Mouse (Mus musculus): ENCODE results near the gene Fmn2.

Gene Fmn2

GRCm38 (mm10) chr1:174665116-174665515, 163.5 kb downstream of the Fmn2 start:
- no peak for DNase-seq (ENCODE audit: low spot score)

- no peak for DNase-seq (ENCODE audit: low spot score)
Measured at GRCm38 (mm10) chr1:174669132-174669531, 167.5 kb downstream of the Fmn2 start.

- no peak for DNase-seq (ENCODE audit: low spot score)
Measured at GRCm38 (mm10) chr1:174670846-174671245, 169.2 kb downstream of the Fmn2 start.

GRCm38 (mm10) chr1:174674586-174674985, 173.0 kb downstream of the Fmn2 start:
- no peak for DNase-seq (ENCODE audit: low spot score)

- DNase-seq (ENCODE audit: low spot score), result no peak
Measured at GRCm38 (mm10) chr1:174675316-174675715, 173.7 kb downstream of the Fmn2 start.

- DNase-seq (ENCODE audit: low spot score), result no peak
Measured at GRCm38 (mm10) chr1:174676187-174676586, 174.6 kb downstream of the Fmn2 start.

- no peak for DNase-seq (ENCODE audit: low spot score)
Measured at GRCm38 (mm10) chr1:174677211-174677610, 175.6 kb downstream of the Fmn2 start.

GRCm38 (mm10) chr1:174689301-174689700, 187.7 kb downstream of the Fmn2 start:
- DNase-seq (ENCODE audit: low spot score), result no peak

- no peak for DNase-seq (ENCODE audit: low spot score)
Measured at GRCm38 (mm10) chr1:174700871-174701270, 199.2 kb downstream of the Fmn2 start.

- DNase-seq (ENCODE audit: low spot score), result no peak
Measured at GRCm38 (mm10) chr1:174701835-174702234, 200.2 kb downstream of the Fmn2 start.

GRCm38 (mm10) chr1:174703909-174704308, 202.3 kb downstream of the Fmn2 start:
- DNase-seq (ENCODE audit: low spot score), result no peak

GRCm38 (mm10) chr1:174719729-174720458, 218.3 kb downstream of the Fmn2 start:
- no peak for DNase-seq (ENCODE audit: low spot score)

GRCm38 (mm10) chr1:174728771-174729170, 227.1 kb downstream of the Fmn2 start:
- DNase-seq (ENCODE audit: low spot score), result no peak

- no peak for DNase-seq (ENCODE audit: low spot score)
Measured at GRCm38 (mm10) chr1:174732715-174733114, 231.1 kb downstream of the Fmn2 start.

GRCm38 (mm10) chr1:174738958-174739357, 237.3 kb downstream of the Fmn2 start:
- no peak for DNase-seq (ENCODE audit: low spot score)

GRCm38 (mm10) chr1:174742667-174743066, 241.0 kb downstream of the Fmn2 start:
- no peak for DNase-seq (ENCODE audit: low spot score)

- DNase-seq (ENCODE audit: low spot score), result no peak
Measured at GRCm38 (mm10) chr1:174748520-174748919, 246.9 kb downstream of the Fmn2 start.

- no peak for DNase-seq (ENCODE audit: low spot score)
Measured at GRCm38 (mm10) chr1:174750893-174751461, 249.4 kb downstream of the Fmn2 start.

- no peak for DNase-seq (ENCODE audit: low spot score)
Measured at GRCm38 (mm10) chr1:174759354-174759753, 257.7 kb downstream of the Fmn2 start.

GRCm38 (mm10) chr1:174765757-174766156, 264.1 kb downstream of the Fmn2 start:
- no peak for DNase-seq (ENCODE audit: low spot score)

- DNase-seq (ENCODE audit: low spot score), result no peak
Measured at GRCm38 (mm10) chr1:174766852-174767251, 265.2 kb downstream of the Fmn2 start.

- DNase-seq (ENCODE audit: low spot score), result no peak
Measured at GRCm38 (mm10) chr1:174771871-174772281, 270.3 kb downstream of the Fmn2 start.

- DNase-seq (ENCODE audit: low spot score), result no peak
Measured at GRCm38 (mm10) chr1:174781037-174781436, 279.4 kb downstream of the Fmn2 start.

- DNase-seq (ENCODE audit: low spot score), result no peak
Measured at GRCm38 (mm10) chr1:174788617-174789016, 287.0 kb downstream of the Fmn2 start.
